Mouse (Mus musculus): ENCODE data around the gene Gm17359. TPM values are rescaled to one million over a fixed set of nuclear protein-coding genes. Genes with fewer than 3 reads are reported as not detected.

Gm17359 gene
- polyA plus RNA-seq, 1 experiment from 2014 or later = not detected

DNA sequence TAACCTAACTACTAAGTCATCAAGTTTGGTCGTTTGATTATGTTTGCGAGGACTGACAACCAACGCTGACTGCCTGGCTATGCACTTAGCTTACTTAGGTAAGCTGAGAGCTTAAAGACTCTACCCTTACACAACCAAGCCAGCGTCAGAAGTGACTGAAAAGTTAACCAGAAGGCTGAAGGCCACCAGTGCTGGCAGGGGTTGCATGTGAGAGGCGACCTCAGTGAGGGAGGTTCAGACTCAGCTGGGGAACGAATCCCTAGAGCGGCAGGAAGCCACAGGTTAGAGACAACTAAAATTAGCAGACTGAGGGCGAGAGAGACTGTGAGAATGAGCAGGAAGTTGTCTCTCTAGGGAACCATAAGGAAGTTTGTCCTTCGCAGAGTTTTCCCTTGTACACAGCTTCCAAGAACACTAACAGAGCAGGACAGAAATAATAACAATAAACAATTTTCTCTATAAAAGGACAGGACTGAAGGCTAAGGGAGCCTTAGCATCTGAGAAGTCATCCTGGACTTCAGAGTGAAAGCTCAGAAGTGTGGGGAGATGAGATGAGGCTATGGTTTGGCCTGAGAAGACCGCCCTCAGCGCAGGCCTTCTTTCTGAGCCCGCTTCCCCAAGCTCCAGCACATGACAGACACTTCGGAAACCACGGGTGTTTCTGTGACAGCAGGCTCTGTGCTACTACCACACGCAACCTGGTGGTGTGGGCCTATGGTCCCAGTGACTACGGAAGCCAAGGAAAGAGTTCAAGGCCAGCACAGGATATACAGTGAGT lies 148.0 kb downstream of the Gm17359 start:
- H3K9me3 ChIP-seq (ENCODE audit: control insufficient read depth, low read length) = peaks cover 7% of the 10 kb centered on the region
- no peak overlapping the region for H3K27ac ChIP-seq (replicated peaks; ENCODE audit: low read depth, low read length)
- WGBS = 84% methylated on average over 16 of the region's 16 CpGs
- no peak overlapping the region for H3K9ac ChIP-seq (ENCODE audit: low read depth, low read length)
- H3K4me1 ChIP-seq (ENCODE audit: control insufficient read depth, insufficient read depth, low read length) = no peaks in the 10 kb centered on the region
- ATAC-seq (ENCODE audit: low read depth) = no peak
- H3K27me3 ChIP-seq (replicated peaks; ENCODE audit: control insufficient read depth, insufficient read depth, low read length) = no peaks in the 10 kb centered on the region
- H3K4me2 ChIP-seq (ENCODE audit: low read depth, low read length) = no peak overlapping the region
- H3K4me3 ChIP-seq (ENCODE audit: low read depth, low read length) = no peak overlapping the region
- no peak for DNase-seq (ENCODE audit: low spot score)
- peaks cover 48% of the 10 kb centered on the region for H3K36me3 ChIP-seq (ENCODE audit: control insufficient read depth, insufficient read depth, low read length)

DNA sequence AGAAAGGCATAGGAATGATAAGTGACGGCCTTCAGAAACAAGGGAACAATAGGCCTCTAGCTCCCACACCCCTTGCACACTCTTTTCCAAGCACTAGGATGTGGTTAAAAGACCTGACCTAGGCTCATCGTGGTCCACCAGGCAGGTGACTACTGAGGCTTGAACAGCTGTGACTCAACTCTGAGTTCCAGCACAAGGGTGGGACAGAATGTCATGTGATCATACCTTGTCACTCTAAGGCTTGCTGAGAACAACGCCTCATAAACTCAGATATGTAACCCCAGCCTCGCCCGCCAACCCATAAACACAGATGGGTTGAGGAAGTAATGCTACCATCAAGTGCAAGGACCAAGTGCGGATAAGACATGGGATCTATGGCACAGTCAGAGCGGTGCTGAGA lies 151.6 kb downstream of the Gm17359 start:
- Histone ChIP-seq H3K9me3 (ENCODE audit: control insufficient read depth, low read length) (peaks cover 7% of the 10 kb centered on the region), H3K27ac (replicated peaks; ENCODE audit: low read depth, low read length) (no peak overlapping the region), H3K27me3 (replicated peaks; ENCODE audit: control insufficient read depth, insufficient read depth, low read length) (no peaks in the 10 kb centered on the region), H3K4me1 (ENCODE audit: control insufficient read depth, insufficient read depth, low read length) (no peaks in the 10 kb centered on the region), H3K36me3 (ENCODE audit: control insufficient read depth, insufficient read depth, low read length) (peaks cover 44% of the 10 kb centered on the region), H3K4me3 (ENCODE audit: low read depth, low read length) (no peak overlapping the region), H3K4me2 (ENCODE audit: low read depth, low read length) (no peak overlapping the region), H3K9ac (ENCODE audit: low read depth, low read length) (no peak overlapping the region)
- no peak for ATAC-seq (ENCODE audit: low read depth)
- DNase-seq (ENCODE audit: low spot score) = no peak
- 87% methylated on average over 7 of the region's 7 CpGs for WGBS

DNA sequence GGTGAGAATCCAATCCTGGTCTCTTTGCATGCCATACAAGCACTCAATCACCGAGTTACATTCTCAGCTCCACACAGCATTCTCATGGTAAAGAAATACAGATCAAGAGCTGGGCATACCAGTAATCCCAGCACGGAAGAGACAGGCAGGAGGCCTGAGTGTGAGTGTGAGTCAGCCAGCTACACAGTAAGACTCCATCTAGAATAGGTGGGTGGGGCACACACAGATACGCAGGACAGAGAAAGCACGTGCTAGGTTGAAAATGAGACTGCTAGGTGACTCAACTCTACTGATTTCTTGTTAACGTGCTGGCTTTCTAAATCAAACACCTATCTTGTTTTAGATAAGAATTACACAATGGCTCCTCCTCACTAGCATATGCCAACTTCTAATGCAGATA lies 153.6 kb downstream of the Gm17359 start:
- Histone ChIP-seq H3K9ac (ENCODE audit: low read depth, low read length) (no peak overlapping the region), H3K4me1 (ENCODE audit: control insufficient read depth, insufficient read depth, low read length) (no peaks in the 10 kb centered on the region), H3K27me3 (replicated peaks; ENCODE audit: control insufficient read depth, insufficient read depth, low read length) (no peaks in the 10 kb centered on the region), H3K27ac (replicated peaks; ENCODE audit: low read depth, low read length) (no peak overlapping the region), H3K4me2 (ENCODE audit: low read depth, low read length) (no peak overlapping the region), H3K4me3 (ENCODE audit: low read depth, low read length) (no peak overlapping the region), H3K9me3 (ENCODE audit: control insufficient read depth, low read length) (no peaks in the 10 kb centered on the region), H3K36me3 (ENCODE audit: control insufficient read depth, insufficient read depth, low read length) (peaks cover 43% of the 10 kb centered on the region)
- ATAC-seq (ENCODE audit: low read depth) = no peak
- 97% methylated on average over 5 of the region's 5 CpGs for WGBS
- DNase-seq (ENCODE audit: low spot score) = no peak

DNA sequence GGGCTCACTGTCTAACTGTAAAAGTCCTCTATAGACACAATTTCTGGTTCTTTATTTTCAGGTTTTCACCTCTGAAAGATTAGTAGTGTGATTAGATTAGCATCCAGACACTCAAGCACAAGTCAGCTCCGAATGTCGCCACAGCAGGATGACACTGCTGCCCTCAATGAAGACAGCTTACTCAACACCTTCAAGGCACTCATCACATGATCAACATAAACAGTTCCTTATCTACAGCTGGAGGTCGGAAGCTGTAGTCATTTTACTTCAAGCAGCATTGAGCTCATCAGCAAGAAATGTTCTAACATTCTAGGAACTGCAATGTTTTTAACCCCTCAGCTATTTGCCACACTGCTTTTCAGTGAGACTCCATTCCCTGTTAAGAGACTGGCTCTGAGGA lies 155.2 kb downstream of the Gm17359 start:
- no peaks in the 10 kb centered on the region for H3K4me1 ChIP-seq (ENCODE audit: control insufficient read depth, insufficient read depth, low read length)
- H3K4me3 ChIP-seq (ENCODE audit: low read depth, low read length) = no peak overlapping the region
- H3K27ac ChIP-seq (replicated peaks; ENCODE audit: low read depth, low read length) = no peak overlapping the region
- no peak overlapping the region for H3K9ac ChIP-seq (ENCODE audit: low read depth, low read length)
- H3K4me2 ChIP-seq (ENCODE audit: low read depth, low read length) = no peak overlapping the region
- H3K36me3 ChIP-seq (ENCODE audit: control insufficient read depth, insufficient read depth, low read length) = peaks cover 43% of the 10 kb centered on the region
- ATAC-seq (ENCODE audit: low read depth) (no peak), DNase-seq (ENCODE audit: low spot score) (no peak)
- H3K27me3 ChIP-seq (replicated peaks; ENCODE audit: control insufficient read depth, insufficient read depth, low read length) = no peaks in the 10 kb centered on the region
- WGBS = 75% methylated on average over 3 of the region's 3 CpGs
- H3K9me3 ChIP-seq (ENCODE audit: control insufficient read depth, low read length) = no peaks in the 10 kb centered on the region

DNA sequence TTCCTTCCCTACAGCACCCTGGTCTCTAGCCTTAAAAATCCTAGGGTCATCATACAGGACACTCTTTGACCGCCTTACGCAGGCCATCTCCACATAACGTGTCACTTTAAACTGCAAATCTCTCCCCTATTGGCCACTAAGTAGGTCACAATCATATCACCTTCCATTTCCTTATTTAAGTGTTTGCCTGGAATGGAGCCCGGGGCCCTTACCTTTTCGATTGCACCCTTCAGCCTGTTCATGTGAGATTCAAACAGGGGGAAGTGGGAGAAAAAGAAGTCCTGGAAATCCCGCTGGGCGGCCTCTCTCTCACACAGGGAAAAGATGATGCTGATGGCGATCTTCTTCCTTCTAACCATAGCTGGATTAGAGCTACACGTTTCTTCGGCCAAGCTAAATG lies 156.6 kb downstream of the Gm17359 start:
- WGBS = 96% methylated on average over 10 of the region's 10 CpGs
- ATAC-seq (ENCODE audit: low read depth) = no peak
- Histone ChIP-seq H3K27me3 (replicated peaks; ENCODE audit: control insufficient read depth, insufficient read depth, low read length) (no peaks in the 10 kb centered on the region), H3K4me3 (ENCODE audit: low read depth, low read length) (no peak overlapping the region), H3K9me3 (ENCODE audit: control insufficient read depth, low read length) (no peaks in the 10 kb centered on the region), H3K4me1 (ENCODE audit: control insufficient read depth, insufficient read depth, low read length) (no peaks in the 10 kb centered on the region), H3K9ac (ENCODE audit: low read depth, low read length) (no peak overlapping the region), H3K36me3 (ENCODE audit: control insufficient read depth, insufficient read depth, low read length) (peaks cover 36% of the 10 kb centered on the region), H3K27ac (replicated peaks; ENCODE audit: low read depth, low read length) (no peak overlapping the region), H3K4me2 (ENCODE audit: low read depth, low read length) (no peak overlapping the region)
- DNase-seq (ENCODE audit: low spot score) = no peak

DNA sequence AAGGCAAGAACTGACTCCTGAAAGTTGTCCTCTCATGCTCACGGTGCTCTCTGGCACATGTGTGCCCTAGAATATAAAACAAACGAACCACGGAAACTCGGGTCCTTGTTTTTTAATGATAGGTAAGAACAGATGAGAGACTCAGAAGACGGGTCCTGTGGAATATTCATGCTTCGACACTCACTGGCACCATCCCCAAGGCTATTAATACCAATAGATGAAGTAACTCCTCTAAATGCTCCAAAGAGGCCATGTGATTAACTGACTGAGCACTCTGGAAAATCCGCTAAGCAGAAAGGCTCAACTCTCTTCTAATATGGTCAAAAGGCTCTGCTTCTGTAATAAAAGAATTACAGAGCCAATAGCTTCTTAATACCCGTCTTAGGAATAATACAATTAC lies 157.6 kb downstream of the Gm17359 start:
- Histone ChIP-seq H3K36me3 (ENCODE audit: control insufficient read depth, insufficient read depth, low read length) (peaks cover 31% of the 10 kb centered on the region), H3K27me3 (replicated peaks; ENCODE audit: control insufficient read depth, insufficient read depth, low read length) (no peaks in the 10 kb centered on the region), H3K9ac (ENCODE audit: low read depth, low read length) (no peak overlapping the region), H3K4me3 (ENCODE audit: low read depth, low read length) (no peak overlapping the region), H3K4me2 (ENCODE audit: low read depth, low read length) (no peak overlapping the region), H3K4me1 (ENCODE audit: control insufficient read depth, insufficient read depth, low read length) (no peaks in the 10 kb centered on the region), H3K9me3 (ENCODE audit: control insufficient read depth, low read length) (no peaks in the 10 kb centered on the region), H3K27ac (replicated peaks; ENCODE audit: low read depth, low read length) (no peak overlapping the region)
- DNase-seq (ENCODE audit: low spot score) (no peak), ATAC-seq (ENCODE audit: low read depth) (no peak)
- WGBS = 85% methylated on average over 8 of the region's 8 CpGs

DNA sequence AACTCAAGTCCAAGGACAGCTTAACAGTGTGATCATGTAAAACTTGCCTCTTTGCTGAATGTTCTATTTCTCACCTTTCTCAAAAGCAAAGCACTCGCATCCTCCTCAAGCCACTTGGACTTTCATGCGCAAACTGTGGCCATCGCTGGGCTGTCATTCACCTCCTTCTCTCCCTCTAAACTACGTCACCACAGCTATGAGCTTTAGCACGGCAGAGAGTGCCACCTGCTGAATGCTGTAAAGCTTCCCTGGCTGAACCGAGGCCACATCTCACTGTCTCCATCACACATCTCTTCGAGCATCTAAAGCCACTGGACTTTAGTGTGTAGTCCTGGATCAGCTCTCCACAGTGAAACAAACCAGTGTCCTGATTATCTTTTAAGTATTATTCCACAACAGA lies 158.7 kb downstream of the Gm17359 start:
- ATAC-seq (ENCODE audit: low read depth) = no peak
- H3K4me2 ChIP-seq (ENCODE audit: low read depth, low read length) = no peak overlapping the region

DNA sequence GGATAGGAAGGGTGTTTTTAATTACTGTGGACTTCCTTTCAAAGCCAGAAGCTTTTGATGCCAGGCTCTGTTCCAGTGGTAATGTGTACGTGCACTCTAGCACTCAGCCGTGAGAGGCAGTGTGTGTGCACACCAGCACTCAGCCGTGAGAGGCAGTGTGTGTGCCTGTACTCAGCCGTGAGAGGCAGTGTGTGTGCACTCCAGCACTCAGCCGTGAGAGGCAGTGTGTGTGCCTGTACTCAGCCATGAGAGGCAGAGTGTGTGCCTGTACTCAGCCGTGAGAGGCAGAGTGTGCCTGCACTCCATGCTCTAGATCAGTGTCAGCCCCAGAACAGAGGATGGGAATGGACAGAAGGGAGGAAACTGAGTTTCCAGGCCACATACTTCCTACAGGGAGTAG lies 160.2 kb downstream of the Gm17359 start:
- Histone ChIP-seq H3K27ac (replicated peaks; ENCODE audit: low read depth, low read length) (no peak overlapping the region), H3K27me3 (replicated peaks; ENCODE audit: control insufficient read depth, insufficient read depth, low read length) (no peaks in the 10 kb centered on the region), H3K36me3 (ENCODE audit: control insufficient read depth, insufficient read depth, low read length) (peaks cover 45% of the 10 kb centered on the region), H3K4me2 (ENCODE audit: low read depth, low read length) (no peak overlapping the region), H3K4me3 (ENCODE audit: low read depth, low read length) (no peak overlapping the region), H3K9ac (ENCODE audit: low read depth, low read length) (0 out of 2 replicates have a peak overlapping the region, but pooled peaks have one; percentile 25), H3K9me3 (ENCODE audit: control insufficient read depth, low read length) (0 out of 2 replicates have a peak, but pooled peaks cover 9% of the 10 kb centered on the region), H3K4me1 (ENCODE audit: control insufficient read depth, insufficient read depth, low read length) (no peaks in the 10 kb centered on the region)
- DNase-seq (ENCODE audit: low spot score) = no peak
- ATAC-seq (ENCODE audit: low read depth) = no peak
- WGBS = 64% methylated on average over 6 of the region's 6 CpGs

More for the DNA sequence above, 158.7 kb downstream of the Gm17359 start:
- Histone ChIP-seq H3K36me3 (ENCODE audit: control insufficient read depth, insufficient read depth, low read length) (peaks cover 36% of the 10 kb centered on the region), H3K27ac (replicated peaks; ENCODE audit: low read depth, low read length) (no peak overlapping the region), H3K9me3 (ENCODE audit: control insufficient read depth, low read length) (no peaks in the 10 kb centered on the region), H3K4me1 (ENCODE audit: control insufficient read depth, insufficient read depth, low read length) (no peaks in the 10 kb centered on the region), H3K4me3 (ENCODE audit: low read depth, low read length) (no peak overlapping the region), H3K27me3 (replicated peaks; ENCODE audit: control insufficient read depth, insufficient read depth, low read length) (no peaks in the 10 kb centered on the region), H3K9ac (ENCODE audit: low read depth, low read length) (no peak overlapping the region)
- WGBS = 85% methylated on average over 7 of the region's 7 CpGs
- DNase-seq (ENCODE audit: low spot score) = no peak

DNA sequence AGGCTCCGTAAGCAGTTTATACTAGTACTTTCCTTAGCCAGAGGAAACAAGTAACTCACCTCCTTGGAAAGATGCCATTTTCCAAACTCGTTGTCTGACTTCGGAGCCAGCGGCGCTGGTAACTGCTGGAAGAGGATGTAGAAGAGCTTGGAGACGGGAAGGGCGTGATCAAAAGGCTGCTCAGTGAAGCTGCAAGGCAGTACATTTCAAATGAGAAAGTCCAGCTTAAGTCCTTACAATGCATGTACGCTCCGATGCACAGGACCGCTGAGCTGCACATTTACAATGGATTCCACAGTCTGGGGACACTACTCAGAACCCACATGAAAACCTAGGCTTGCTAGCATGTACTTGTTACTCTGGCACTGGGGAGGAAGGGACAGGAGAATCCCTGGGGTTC lies 163.8 kb downstream of the Gm17359 start:
- Histone ChIP-seq H3K4me2 (ENCODE audit: low read depth, low read length) (no peak overlapping the region), H3K27me3 (replicated peaks; ENCODE audit: control insufficient read depth, insufficient read depth, low read length) (no peaks in the 10 kb centered on the region), H3K36me3 (ENCODE audit: control insufficient read depth, insufficient read depth, low read length) (peaks cover 33% of the 10 kb centered on the region; the same call in 1 of the 2 replicates), H3K4me3 (ENCODE audit: low read depth, low read length) (no peak overlapping the region), H3K4me1 (ENCODE audit: control insufficient read depth, insufficient read depth, low read length) (no peaks in the 10 kb centered on the region), H3K9me3 (ENCODE audit: control insufficient read depth, low read length) (0 out of 2 replicates have a peak, but pooled peaks cover 9% of the 10 kb centered on the region), H3K27ac (replicated peaks; ENCODE audit: low read depth, low read length) (no peak overlapping the region), H3K9ac (ENCODE audit: low read depth, low read length) (no peak overlapping the region)
- no peak for ATAC-seq (ENCODE audit: low read depth)
- WGBS = 88% methylated on average over 10 of the region's 10 CpGs
- DNase-seq (ENCODE audit: low spot score) = peak; percentile 43
